Mouse (Mus musculus) spleen, adult 12 weeks (tissue): ENCODE data around the gene Cntn5.
"Not testable (repeated sequence)": the region's sequence is repeated elsewhere in the genome, so short reads cannot be mapped to it uniquely, and the experiment has no call there.

Source experiments
- DNase-seq: peaks from one replicate; pipeline ENCODE4 v3.0.0; 2022; ENCODE audit warnings: low spot score

Gene Cntn5

GRCm38 (mm10) chr9:10650632-10651031 is 253.9 kb downstream of the Cntn5 start:
- DNase-seq: no peak

GRCm38 (mm10) chr9:10645951-10646350 is 258.6 kb downstream of the Cntn5 start:
- DNase-seq: no peak

GRCm38 (mm10) chr9:10645045-10645830 is 259.3 kb downstream of the Cntn5 start:
- DNase-seq: no peak

GRCm38 (mm10) chr9:10618036-10618435 is 286.5 kb downstream of the Cntn5 start:
- no peak for DNase-seq

- DNase-seq: no peak
These were observed 329.0 kb downstream of the Cntn5 start for GRCm38 (mm10) chr9:10575346-10576241.

- no peak for DNase-seq
These were observed 334.7 kb downstream of the Cntn5 start for GRCm38 (mm10) chr9:10569830-10570229.

- DNase-seq: not testable (repeated sequence)
These were observed 363.7 kb downstream of the Cntn5 start for GRCm38 (mm10) chr9:10540877-10541276.

- no peak for DNase-seq
These were observed 372.3 kb downstream of the Cntn5 start for GRCm38 (mm10) chr9:10532248-10532647.

- no peak for DNase-seq
These were observed 373.5 kb downstream of the Cntn5 start for GRCm38 (mm10) chr9:10531087-10531486.

- DNase-seq: no peak
These were observed 375.0 kb downstream of the Cntn5 start for GRCm38 (mm10) chr9:10529528-10529927.

- DNase-seq: no peak
These were observed 375.5 kb downstream of the Cntn5 start for GRCm38 (mm10) chr9:10529113-10529512.

GRCm38 (mm10) chr9:10528692-10529091 is 375.9 kb downstream of the Cntn5 start:
- no peak for DNase-seq

GRCm38 (mm10) chr9:10525915-10526667 is 378.5 kb downstream of the Cntn5 start:
- DNase-seq: no peak

GRCm38 (mm10) chr9:10522604-10523003 is 382.0 kb downstream of the Cntn5 start:
- no peak for DNase-seq

GRCm38 (mm10) chr9:10521054-10521453 is 383.5 kb downstream of the Cntn5 start:
- no peak for DNase-seq

GRCm38 (mm10) chr9:10492243-10492642 is 412.3 kb downstream of the Cntn5 start:
- no peak for DNase-seq

GRCm38 (mm10) chr9:10471484-10472125 is 433.0 kb downstream of the Cntn5 start:
- no peak for DNase-seq

GRCm38 (mm10) chr9:10464758-10465157 is 439.8 kb downstream of the Cntn5 start:
- DNase-seq: no peak

GRCm38 (mm10) chr9:10457900-10458299 is 446.7 kb downstream of the Cntn5 start:
- no peak for DNase-seq

GRCm38 (mm10) chr9:10448987-10449563 is 455.5 kb downstream of the Cntn5 start:
- no peak for DNase-seq

GRCm38 (mm10) chr9:10447220-10447837 is 457.2 kb downstream of the Cntn5 start:
- DNase-seq: no peak
